Mouse (Mus musculus): ENCODE results near the gene Xpo5.

Gene Xpo5

GRCm38 (mm10) chr17:46287678-46288095 is 85.1 kb downstream of the Xpo5 start:
- peak; percentile 55 for DNase-seq (ENCODE audit: low spot score)

Measured in embryo, embryonic 10.5 days (tissue).